Mouse (Mus musculus): ENCODE data around the gene Cptp. TPM values are rescaled to one million over a fixed set of nuclear protein-coding genes. Genes with fewer than 3 reads are reported as not detected.

Cptp gene
- polyA plus RNA-seq, 1 experiment = 5.9 TPM

GRCm38 (mm10) chr4:155854991-155855390 lies 14.2 kb downstream of the Cptp start:
- no peaks in the 10 kb centered on the region for H3K4me1 ChIP-seq (ENCODE audit: control insufficient read depth, insufficient read depth, low read length)
- 93% methylated on average over 12 of the region's 12 CpGs for WGBS
- H3K27ac ChIP-seq (ENCODE audit: control insufficient read depth, insufficient read depth, low read depth, low read length, poor library complexity) = no peak overlapping the region
- TF ChIP-seq POLR2A (IDR thresholded peaks at IDR 0.05; ENCODE audit: borderline replicate concordance, control insufficient read depth, low read depth, low read length) (no peak), CTCF (IDR thresholded peaks at IDR 0.05; ENCODE audit: control insufficient read depth, insufficient read depth, low read length) (no peak)
- no peak overlapping the region for H3K4me3 ChIP-seq (replicated peaks; ENCODE audit: control insufficient read depth, low read depth, low read length)

GRCm38 (mm10) chr4:155853421-155853820 lies 15.8 kb downstream of the Cptp start:
- Histone ChIP-seq H3K27ac (ENCODE audit: control insufficient read depth, insufficient read depth, low read depth, low read length, poor library complexity) (no peak overlapping the region), H3K4me3 (replicated peaks; ENCODE audit: control insufficient read depth, low read depth, low read length) (no peak overlapping the region), H3K4me1 (ENCODE audit: control insufficient read depth, insufficient read depth, low read length) (peaks cover 3% of the 10 kb centered on the region)
- TF ChIP-seq CTCF (IDR thresholded peaks at IDR 0.05; ENCODE audit: control insufficient read depth, insufficient read depth, low read length) (no peak), POLR2A (IDR thresholded peaks at IDR 0.05; ENCODE audit: borderline replicate concordance, control insufficient read depth, low read depth, low read length) (no peak)
- WGBS = 90% methylated on average over 9 of the region's 9 CpGs

GRCm38 (mm10) chr4:155851951-155852411 lies 17.3 kb downstream of the Cptp start:
- Histone ChIP-seq H3K4me1 (ENCODE audit: control insufficient read depth, insufficient read depth, low read length) (peaks cover 3% of the 10 kb centered on the region), H3K27ac (ENCODE audit: control insufficient read depth, insufficient read depth, low read depth, low read length, poor library complexity) (no peak overlapping the region), H3K4me3 (replicated peaks; ENCODE audit: control insufficient read depth, low read depth, low read length) (no peak overlapping the region)
- no peak for TF ChIP-seq CTCF (IDR thresholded peaks at IDR 0.05; ENCODE audit: control insufficient read depth, insufficient read depth, low read length)
- WGBS = 89% methylated on average over 2 of the region's 2 CpGs

- H3K4me3 ChIP-seq (replicated peaks; ENCODE audit: control insufficient read depth, low read depth, low read length) = no peak overlapping the region
- TF ChIP-seq CTCF (IDR thresholded peaks at IDR 0.05; ENCODE audit: control insufficient read depth, insufficient read depth, low read length) = no peak
- no peak for TF ChIP-seq POLR2A (IDR thresholded peaks at IDR 0.05; ENCODE audit: borderline replicate concordance, control insufficient read depth, low read depth, low read length)
- no peak overlapping the region for H3K27ac ChIP-seq (ENCODE audit: control insufficient read depth, insufficient read depth, low read depth, low read length, poor library complexity)
- 79% methylated on average over 3 of the region's 3 CpGs for WGBS
- H3K4me1 ChIP-seq (ENCODE audit: control insufficient read depth, insufficient read depth, low read length) = peaks cover 3% of the 10 kb centered on the region
Observed at GRCm38 (mm10) chr4:155851368-155851767, 17.9 kb downstream of the Cptp start.

- peaks cover 3% of the 10 kb centered on the region for H3K4me1 ChIP-seq (ENCODE audit: control insufficient read depth, insufficient read depth, low read length)
- TF ChIP-seq CTCF (IDR thresholded peaks at IDR 0.05; ENCODE audit: control insufficient read depth, insufficient read depth, low read length) = no peak
- no peak for TF ChIP-seq POLR2A (IDR thresholded peaks at IDR 0.05; ENCODE audit: borderline replicate concordance, control insufficient read depth, low read depth, low read length)
- no peak overlapping the region for H3K27ac ChIP-seq (ENCODE audit: control insufficient read depth, insufficient read depth, low read depth, low read length, poor library complexity)
Observed at GRCm38 (mm10) chr4:155849792-155850451, 19.3 kb downstream of the Cptp start.

GRCm38 (mm10) chr4:155849391-155849790 lies 19.8 kb downstream of the Cptp start:
- Histone ChIP-seq H3K4me3 (replicated peaks; ENCODE audit: control insufficient read depth, low read depth, low read length) (no peak overlapping the region), H3K27ac (ENCODE audit: control insufficient read depth, insufficient read depth, low read depth, low read length, poor library complexity) (no peak overlapping the region), H3K4me1 (ENCODE audit: control insufficient read depth, insufficient read depth, low read length) (peaks cover 3% of the 10 kb centered on the region)
- TF ChIP-seq CTCF (IDR thresholded peaks at IDR 0.05; ENCODE audit: control insufficient read depth, insufficient read depth, low read length) = no peak
- no peak for TF ChIP-seq POLR2A (IDR thresholded peaks at IDR 0.05; ENCODE audit: borderline replicate concordance, control insufficient read depth, low read depth, low read length)
- WGBS = 81% methylated on average over 2 of the region's 2 CpGs

More at GRCm38 (mm10) chr4:155849792-155850451, 19.3 kb downstream of the Cptp start:
- H3K4me3 ChIP-seq (replicated peaks; ENCODE audit: control insufficient read depth, low read depth, low read length) = no peak overlapping the region
- WGBS = 68% methylated on average over 3 of the region's 3 CpGs

GRCm38 (mm10) chr4:155848434-155849095 lies 20.7 kb downstream of the Cptp start:
- no peak for TF ChIP-seq POLR2A (IDR thresholded peaks at IDR 0.05; ENCODE audit: borderline replicate concordance, control insufficient read depth, low read depth, low read length)
- no peak for TF ChIP-seq CTCF (IDR thresholded peaks at IDR 0.05; ENCODE audit: control insufficient read depth, insufficient read depth, low read length)
- Histone ChIP-seq H3K4me3 (replicated peaks; ENCODE audit: control insufficient read depth, low read depth, low read length) (peak overlapping the region; percentile 33), H3K4me1 (ENCODE audit: control insufficient read depth, insufficient read depth, low read length) (peaks cover 3% of the 10 kb centered on the region), H3K27ac (ENCODE audit: control insufficient read depth, insufficient read depth, low read depth, low read length, poor library complexity) (no peak overlapping the region)
- WGBS = 67% methylated on average over 7 of the region's 7 CpGs

- H3K4me3 ChIP-seq (replicated peaks; ENCODE audit: control insufficient read depth, low read depth, low read length) = peak overlapping the region; percentile 98
- H3K4me1 ChIP-seq (ENCODE audit: control insufficient read depth, insufficient read depth, low read length) = peaks cover 3% of the 10 kb centered on the region
- WGBS = 6% methylated on average over 69 of the region's 69 CpGs
- TF ChIP-seq CTCF (IDR thresholded peaks at IDR 0.05; ENCODE audit: control insufficient read depth, insufficient read depth, low read length) (0 out of 2 replicates have a peak, but pooled peaks have one; percentile 2), POLR2A (IDR thresholded peaks at IDR 0.05; ENCODE audit: borderline replicate concordance, control insufficient read depth, low read depth, low read length) (peak; percentile 28; the same call in 1 of the 2 replicates)
- H3K27ac ChIP-seq (ENCODE audit: control insufficient read depth, insufficient read depth, low read depth, low read length, poor library complexity) = peak overlapping the region; percentile 69; the same call in 1 of the 2 replicates
Observed at GRCm38 (mm10) chr4:155847591-155848352, 21.5 kb downstream of the Cptp start.

All from bone marrow, adult 2 months (tissue).